Mouse (Mus musculus) adrenal gland, postnatal 14 days (tissue): ENCODE measurements around the gene Trim43a. TPM values are rescaled to one million over a fixed set of nuclear protein-coding genes. Genes with fewer than 3 reads are reported as not detected.
"Not testable (repeated sequence)": the region's sequence is repeated elsewhere in the genome, so short reads cannot be mapped to it uniquely, and the experiment has no call there.

Source experiments
- DNase-seq: peaks from one replicate; pipeline ENCODE4 v3.0.0; 2021; ENCODE audit warnings: mixed read lengths
- long read RNA-seq, 2 experiments: library from polyadenylated mRNA; stranded (forward); transcript quantifications; one replicate each; pipeline ENCODE4 v2.0.0; 2021
- total RNA-seq: library from RNA; stranded (reverse); gene quantifications from 2 replicates; pipeline ENCODE4 v1.2.3, GENCODE M21; 2021

Gene Trim43a
- 0.30 and 0.64 TPM in 2 replicates for total RNA-seq
- long read RNA-seq, experiment 1: 0 reads
- long read RNA-seq, experiment 2: 0 reads

DNA sequence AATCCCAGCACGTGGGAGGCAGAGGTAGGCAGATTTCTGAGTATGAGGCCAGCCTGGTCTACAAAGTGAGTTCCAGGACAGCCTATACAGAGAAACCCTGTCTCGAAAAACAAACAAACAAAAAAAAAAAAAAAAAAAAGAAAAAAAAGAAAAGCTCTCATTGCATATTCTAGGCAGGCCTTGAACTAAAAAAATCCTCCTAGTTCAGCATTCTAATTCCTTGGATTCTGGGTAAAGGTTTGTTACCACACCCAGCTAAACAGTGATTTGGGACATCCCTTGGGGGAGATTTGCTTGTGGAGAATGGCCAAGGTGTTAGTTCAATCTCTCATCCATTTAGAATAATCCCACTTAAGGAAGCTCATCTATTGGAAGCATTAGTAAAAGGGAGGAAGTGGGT lies at the start of gene Trim43a:
TSS of gene Trim43a (plus strand) at position 301 of the 400 bp plus-strand sequence.
- not testable (repeated sequence) for DNase-seq

- no peak for DNase-seq
Observed at GRCm38 (mm10) chr9:88534093-88534492, 46.6 kb upstream of the Trim43a start.

DNA sequence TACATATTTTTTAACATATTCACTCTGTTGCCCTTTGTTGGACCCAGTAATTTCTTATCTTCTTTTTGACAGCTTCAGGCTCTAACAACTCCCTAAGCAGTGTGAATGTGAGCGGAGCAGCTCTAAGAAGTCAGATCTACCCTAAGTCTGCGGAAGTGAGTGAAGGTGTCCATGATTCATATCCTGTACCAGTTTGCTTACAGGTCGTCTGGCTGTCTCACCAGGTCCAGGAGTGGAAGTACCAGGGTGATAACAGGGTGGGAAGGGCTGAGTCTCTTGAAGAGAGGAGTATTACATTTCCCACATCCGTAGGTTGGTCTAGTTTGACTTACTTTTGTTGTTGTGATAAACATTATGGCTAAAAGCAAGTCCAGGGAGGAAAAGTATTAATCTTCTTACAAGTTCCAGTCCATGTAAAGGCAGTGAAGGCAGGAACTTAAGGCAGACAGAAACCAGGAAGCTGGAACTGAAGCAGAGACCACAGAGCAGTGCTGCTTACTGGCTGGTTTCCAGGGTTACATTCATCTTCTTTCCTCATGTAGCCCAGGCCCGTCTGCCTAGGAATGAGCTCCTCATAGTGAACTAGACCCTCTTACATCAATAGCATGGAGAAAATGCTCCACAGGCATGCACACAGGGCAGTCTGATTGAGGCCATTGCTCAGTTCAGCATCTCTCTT lies 41.0 kb upstream of the Trim43a start:
- DNase-seq: no peak

GRCm38 (mm10) chr9:88542816-88543215 lies 37.9 kb upstream of the Trim43a start:
- DNase-seq: peak; percentile 32

- DNase-seq: no peak
Observed at GRCm38 (mm10) chr9:88545534-88545933, 35.2 kb upstream of the Trim43a start.

- peak; percentile 60 for DNase-seq
Observed at GRCm38 (mm10) chr9:88546166-88546565, 34.5 kb upstream of the Trim43a start.

DNA sequence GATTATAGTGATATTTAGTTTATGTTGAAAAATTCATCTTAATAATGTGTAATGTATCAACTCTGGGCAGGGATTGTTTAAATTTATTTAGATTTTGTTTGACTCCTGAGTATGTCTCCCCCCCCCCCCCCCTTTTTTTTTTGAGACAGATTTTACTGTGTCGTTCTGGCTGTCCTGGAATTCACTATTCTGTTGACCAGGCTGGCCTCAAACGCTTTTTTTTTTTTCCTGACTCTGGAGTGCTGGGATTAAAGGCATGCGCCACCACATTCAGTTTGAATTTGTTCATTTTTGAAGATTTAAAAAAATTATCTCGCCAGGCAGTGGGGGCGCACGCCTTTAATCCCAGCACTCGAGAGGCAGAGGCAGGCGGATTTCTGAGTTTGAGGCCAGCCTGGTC lies 34.0 kb upstream of the Trim43a start:
- no peak for DNase-seq

- peak; percentile 51 for DNase-seq
Observed at GRCm38 (mm10) chr9:88547270-88547669, 33.4 kb upstream of the Trim43a start.

GRCm38 (mm10) chr9:88547851-88548613 lies 32.7 kb upstream of the Trim43a start, which contains the start of gene Zfp949:
Zfp949 (plus strand) TSS chr9:88548020.
- DNase-seq: peak; percentile 63

DNA sequence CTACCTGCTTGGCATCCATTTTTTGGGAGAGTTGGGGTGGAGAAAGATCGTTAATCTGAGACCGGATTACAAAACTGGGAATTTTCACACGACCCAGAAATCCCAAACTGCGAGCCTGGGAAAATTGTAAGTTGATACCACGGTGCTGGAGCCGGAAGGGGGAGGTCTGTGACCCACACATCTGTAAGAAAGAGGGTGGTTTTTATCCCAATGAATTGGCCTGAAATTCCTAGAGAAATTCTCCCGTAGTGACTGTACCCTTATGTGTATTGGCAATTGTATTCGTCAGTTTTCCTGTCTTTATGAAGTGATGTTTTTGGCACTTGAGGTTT lies 32.1 kb upstream of the Trim43a start:
- no peak for DNase-seq

- DNase-seq: no peak
Observed at GRCm38 (mm10) chr9:88553071-88553470, 27.6 kb upstream of the Trim43a start.

- no peak for DNase-seq
Observed at GRCm38 (mm10) chr9:88558146-88558545, 22.5 kb upstream of the Trim43a start.

DNA sequence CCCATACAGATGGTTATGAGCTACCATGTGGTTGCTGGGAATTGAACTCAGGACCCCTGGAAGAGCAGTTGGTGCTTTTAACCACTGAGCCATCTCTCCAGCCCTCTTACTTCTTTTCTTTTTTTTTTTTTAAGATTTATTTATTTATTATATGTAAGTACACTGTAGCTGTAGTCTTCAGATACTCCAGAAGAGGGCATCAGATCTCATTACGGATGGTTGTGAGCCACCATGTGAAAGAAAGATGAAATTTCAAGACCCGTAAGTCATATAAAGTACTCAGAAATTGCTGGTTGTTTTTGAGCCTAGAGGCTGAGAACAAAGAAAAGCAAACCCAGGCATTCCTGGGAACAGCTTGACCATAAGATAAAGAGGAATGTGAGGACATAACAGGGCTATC lies 19.2 kb upstream of the Trim43a start:
- not testable (repeated sequence) for DNase-seq

GRCm38 (mm10) chr9:88570471-88570870 lies 10.2 kb upstream of the Trim43a start:
- not testable (repeated sequence) for DNase-seq

DNA sequence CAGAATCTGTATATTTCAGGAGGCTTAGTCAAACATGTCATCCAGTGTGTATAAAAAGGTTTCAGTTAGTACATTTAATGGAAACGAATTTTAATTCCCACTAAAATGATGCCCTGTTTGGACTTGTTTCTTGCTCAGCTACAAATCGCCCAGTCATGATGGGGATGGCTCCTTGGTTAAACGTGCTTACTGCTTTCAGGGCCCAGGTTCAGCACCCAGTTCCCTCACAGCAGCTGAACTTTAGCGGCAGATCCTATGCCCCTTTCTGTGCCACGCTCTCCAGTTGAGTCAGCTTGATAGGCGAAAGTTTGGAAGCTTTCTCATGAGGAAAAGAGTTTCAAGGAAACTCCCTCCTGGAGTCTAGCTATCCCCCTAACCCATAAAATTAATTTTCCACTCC lies 13.0 kb downstream of the Trim43a start:
- DNase-seq: not testable (repeated sequence)

- peak; percentile 100 for DNase-seq
Observed at GRCm38 (mm10) chr9:88599206-88600162, 18.8 kb downstream of the Trim43a start.

DNA sequence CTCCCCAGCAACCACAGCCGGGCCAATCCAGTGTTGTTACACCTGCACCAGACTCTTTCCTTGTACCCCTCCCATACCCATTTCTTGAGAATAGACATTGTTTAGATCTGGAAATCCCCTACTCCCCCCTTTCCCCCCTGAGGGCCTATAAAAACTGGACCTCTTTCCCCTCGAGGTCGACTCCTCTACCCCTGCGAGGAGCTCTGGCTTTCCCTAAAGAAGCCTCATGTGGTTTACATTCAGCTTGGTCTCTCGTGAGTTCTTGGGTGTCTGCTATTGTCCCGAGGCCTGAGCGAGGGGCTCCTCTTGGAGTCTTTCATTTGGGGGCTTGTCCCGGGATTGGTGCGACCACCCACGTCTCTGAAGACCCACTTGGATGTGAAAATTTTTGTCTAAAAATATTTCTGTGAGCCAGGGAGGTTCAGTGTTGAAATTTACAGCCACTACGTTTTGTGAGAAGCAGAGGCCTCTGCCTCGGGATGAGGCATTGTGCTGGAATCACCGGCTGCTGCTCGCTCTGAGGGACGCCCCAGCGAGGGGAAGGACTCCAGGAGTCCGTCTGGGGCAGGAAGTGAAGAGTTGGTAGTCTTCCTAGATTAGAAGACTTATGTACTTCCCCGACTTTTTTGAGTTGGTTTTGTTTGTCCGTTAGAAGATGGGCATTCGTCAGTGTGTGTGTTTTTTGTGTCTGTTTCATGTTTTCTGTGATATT lies 45.3 kb downstream of the Trim43a start:
- not testable (repeated sequence) for DNase-seq

DNA sequence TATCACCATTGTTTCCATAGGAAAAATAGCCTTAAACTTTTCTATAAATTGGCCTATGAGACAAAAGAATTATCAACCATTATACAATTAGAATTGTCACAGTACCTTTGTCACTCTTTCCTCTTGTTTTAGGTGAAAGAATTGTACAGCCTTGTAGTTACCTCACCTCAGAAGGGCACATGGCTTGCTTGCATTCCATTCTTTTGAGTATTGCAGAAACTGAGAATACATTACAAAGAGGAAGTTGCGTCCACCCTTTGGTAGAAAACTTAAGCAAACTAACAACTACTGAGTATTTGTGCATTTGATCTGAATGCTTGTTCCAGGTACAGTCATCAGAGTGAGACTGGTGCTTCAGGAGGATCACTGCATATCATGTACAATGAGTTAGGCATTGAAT lies 57.4 kb downstream of the Trim43a start:
- not testable (repeated sequence) for DNase-seq
